Mouse (Mus musculus): Measurements from ENCODE around the gene Zic5.

Zic5 gene

GRCm38 (mm10) chr14:122464763-122465741, at the start of gene Zic5:
Gene Zic5 (minus strand): TSS chr14:122465677.
- DNase-seq (ENCODE audit: low spot score in 2 of 2): no peak

DNA sequence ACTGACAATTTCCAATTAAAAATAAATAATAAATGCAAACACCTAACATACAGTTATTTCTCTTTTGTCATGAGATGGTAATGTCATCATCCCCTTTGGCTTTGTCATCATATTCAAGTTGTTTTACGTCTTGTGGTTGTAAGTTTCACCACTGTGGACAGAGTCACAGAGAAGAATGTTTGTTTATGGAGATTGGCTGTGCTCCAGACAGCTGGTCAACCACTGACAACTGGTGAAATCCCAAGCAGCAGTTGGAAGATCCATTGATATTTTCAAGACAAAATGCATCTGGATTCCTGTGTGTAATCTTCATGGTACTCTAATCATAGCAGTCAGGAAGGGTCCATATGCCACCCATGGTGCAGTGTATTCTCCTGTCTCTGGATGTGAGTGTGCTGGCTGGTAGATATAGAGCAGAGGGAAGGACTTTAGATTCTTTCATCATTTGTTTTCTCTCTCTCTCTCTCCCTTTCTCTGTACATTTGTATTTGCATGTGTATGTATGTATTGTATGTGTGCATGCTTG, 48.1 kb upstream of the Zic5 start:
- DNase-seq (ENCODE audit: low spot score in 2 of 2): no peak

GRCm38 (mm10) chr14:122511519-122511918, 46.0 kb upstream of the Zic5 start:
- no peak for DNase-seq (ENCODE audit: low spot score in 2 of 2)

GRCm38 (mm10) chr14:122509058-122509457, 43.6 kb upstream of the Zic5 start:
- no peak for DNase-seq (ENCODE audit: low spot score in 2 of 2)

GRCm38 (mm10) chr14:122492015-122492414, 26.5 kb upstream of the Zic5 start:
- DNase-seq (ENCODE audit: low spot score in 2 of 2): no peak

DNA sequence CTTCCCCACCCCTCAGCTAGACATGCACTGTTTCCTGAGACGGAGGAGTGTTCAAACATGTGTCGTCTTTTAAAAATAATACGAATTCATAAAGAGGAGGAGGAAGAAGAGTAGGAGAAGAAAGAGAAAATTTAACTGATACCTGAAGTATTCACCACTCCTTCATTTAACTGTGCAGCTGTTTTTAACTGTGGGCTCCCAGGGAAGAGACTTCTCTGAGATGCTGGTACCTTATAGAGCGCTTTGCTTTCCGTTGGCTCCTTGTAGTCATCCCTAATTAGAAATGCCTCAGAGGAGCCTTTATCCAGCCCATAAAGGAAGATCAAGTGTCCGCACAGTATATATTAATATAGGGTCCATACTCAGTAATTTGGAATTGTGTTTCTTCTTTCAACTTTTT, 26.0 kb upstream of the Zic5 start:
- DNase-seq (ENCODE audit: low spot score in 2 of 2): no peak

- DNase-seq (ENCODE audit: low spot score in 2 of 2): no peak
These were observed 25.2 kb upstream of the Zic5 start, which contains the start of gene Gm10837 for GRCm38 (mm10) chr14:122490441-122491328. Gene Gm10837 (plus strand): TSS chr14:122490586.

GRCm38 (mm10) chr14:122489686-122490414, 24.4 kb upstream of the Zic5 start:
- no peak for DNase-seq (ENCODE audit: low spot score in 2 of 2)

- DNase-seq (ENCODE audit: low spot score in 2 of 2): no peak
These were observed 23.6 kb upstream of the Zic5 start for GRCm38 (mm10) chr14:122489041-122489440.

GRCm38 (mm10) chr14:122487366-122487765, 21.9 kb upstream of the Zic5 start:
- no peak for DNase-seq (ENCODE audit: low spot score in 2 of 2)

GRCm38 (mm10) chr14:122486611-122487010, 21.1 kb upstream of the Zic5 start:
- DNase-seq (ENCODE audit: low spot score in 2 of 2): no peak

- DNase-seq (ENCODE audit: low spot score in 2 of 2): no peak
These were observed 20.2 kb upstream of the Zic5 start for GRCm38 (mm10) chr14:122485635-122486181.

- no peak for DNase-seq (ENCODE audit: low spot score in 2 of 2)
These were observed 19.5 kb upstream of the Zic5 start for GRCm38 (mm10) chr14:122484844-122485551.

GRCm38 (mm10) chr14:122484458-122484843, 19.0 kb upstream of the Zic5 start:
- no peak for DNase-seq (ENCODE audit: low spot score in 2 of 2)

- no peak for DNase-seq (ENCODE audit: low spot score in 2 of 2)
These were observed 18.3 kb upstream of the Zic5 start for GRCm38 (mm10) chr14:122483556-122484421.

- DNase-seq (ENCODE audit: low spot score in 2 of 2): no peak
These were observed 17.5 kb upstream of the Zic5 start for GRCm38 (mm10) chr14:122483024-122483385.

- no peak for DNase-seq (ENCODE audit: low spot score in 2 of 2)
These were observed 16.9 kb upstream of the Zic5 start for GRCm38 (mm10) chr14:122482081-122483023.

GRCm38 (mm10) chr14:122481181-122481580, 15.7 kb upstream of the Zic5 start:
- DNase-seq (ENCODE audit: low spot score in 2 of 2): no peak

Data from thymus, postnatal 10 days (tissue).